Mouse (Mus musculus): Measurements from ENCODE around the gene Rab24.

Rab24 gene

GRCm38 (mm10) chr13:55321434-55322129, at the start of gene Rab24:
Gene Rab24, minus strand, starts transcription at chr13:55321946.
- in situ Hi-C loops (cut with MboI, MseI), result no loop called here

DNA sequence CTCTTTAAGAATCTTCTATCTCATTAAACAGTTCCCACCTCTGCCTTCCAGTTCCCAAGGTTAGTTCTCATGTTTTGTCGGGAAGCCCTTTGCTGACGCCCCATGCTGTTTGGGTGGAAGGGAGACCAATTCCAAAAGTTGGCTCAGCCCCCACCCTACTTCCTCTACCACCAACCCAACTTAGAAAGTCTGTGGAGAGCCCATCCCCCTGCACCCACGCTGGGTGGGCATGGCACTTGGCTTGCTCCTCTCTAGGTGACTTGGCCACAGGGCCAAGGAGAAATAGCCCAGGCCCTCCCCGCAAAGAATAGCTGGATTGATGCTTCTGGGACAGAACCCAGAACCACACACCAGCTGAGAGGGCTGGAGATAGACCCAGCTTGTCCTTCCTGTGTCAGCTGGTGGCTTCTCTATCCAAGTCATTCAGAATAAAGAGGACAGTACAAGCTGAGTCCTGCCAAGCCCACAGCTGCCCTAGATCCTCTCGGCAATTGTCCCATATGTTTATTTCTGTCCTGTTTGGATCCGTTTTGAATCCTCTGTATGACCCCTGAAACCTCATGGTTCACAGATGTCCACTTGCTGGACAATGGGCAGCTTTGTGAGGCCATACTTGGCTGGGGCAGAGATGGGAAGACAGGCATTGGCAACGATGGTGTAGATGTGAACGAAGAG, 49.4 kb upstream of the Rab24 start:
- in situ Hi-C loops (cut with MboI, MseI), result no loop called here

DNA sequence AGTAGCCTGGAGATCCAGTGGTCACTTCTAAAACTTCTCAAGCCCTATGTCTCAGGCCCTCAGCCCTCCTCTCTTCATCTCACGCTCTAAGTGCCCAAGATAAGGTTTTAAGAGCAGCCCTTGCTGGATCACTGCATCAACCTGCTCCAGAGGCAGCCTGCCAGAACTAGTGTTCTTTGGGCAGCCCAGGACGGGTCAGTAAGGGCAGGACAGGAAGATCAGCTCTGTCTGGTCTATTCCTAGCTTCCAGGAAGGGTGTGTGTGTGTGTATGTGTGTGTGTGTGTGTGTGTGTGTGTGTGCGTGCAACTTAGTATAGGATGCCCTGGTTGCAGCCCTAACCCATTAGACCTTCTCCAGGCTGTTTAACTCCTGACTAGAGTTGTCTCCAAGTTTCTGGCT, 48.5 kb upstream of the Rab24 start:
- in situ Hi-C loops (cut with MboI, MseI), result no loop called here

- in situ Hi-C loops (cut with MboI, MseI), result no loop called here
These were observed 47.9 kb upstream of the Rab24 start, which contains the start of gene Rgs14 for GRCm38 (mm10) chr13:55369531-55370114. Gene Rgs14, plus strand, starts transcription at chr13:55369732.

DNA sequence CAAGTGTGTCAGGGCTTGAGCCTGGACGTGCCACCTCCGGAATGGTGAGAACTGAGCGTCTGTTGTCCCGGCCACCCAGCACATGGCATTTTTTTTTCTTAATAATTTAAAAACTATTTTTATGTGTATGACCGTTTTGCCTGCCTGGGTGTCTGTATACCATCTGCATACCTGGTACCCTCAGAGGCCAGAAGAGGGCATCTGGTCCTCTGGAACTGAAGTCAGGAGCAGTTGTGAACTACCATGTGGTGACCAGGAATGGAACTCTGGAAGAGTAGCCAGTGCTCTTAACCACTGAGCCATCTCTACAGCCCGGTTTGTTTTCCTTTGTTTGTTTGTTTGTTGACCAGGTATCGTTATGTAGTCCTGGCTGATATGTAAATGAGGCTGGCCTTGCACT, 46.7 kb upstream of the Rab24 start:
- in situ Hi-C loops (cut with MboI, MseI), result no loop called here

- in situ Hi-C loops (cut with MboI, MseI), result no loop called here
These were observed 40.8 kb upstream of the Rab24 start, which contains the start of gene Lman2 for GRCm38 (mm10) chr13:55362453-55363060. Gene Lman2, minus strand, starts transcription at chr13:55362783.

DNA sequence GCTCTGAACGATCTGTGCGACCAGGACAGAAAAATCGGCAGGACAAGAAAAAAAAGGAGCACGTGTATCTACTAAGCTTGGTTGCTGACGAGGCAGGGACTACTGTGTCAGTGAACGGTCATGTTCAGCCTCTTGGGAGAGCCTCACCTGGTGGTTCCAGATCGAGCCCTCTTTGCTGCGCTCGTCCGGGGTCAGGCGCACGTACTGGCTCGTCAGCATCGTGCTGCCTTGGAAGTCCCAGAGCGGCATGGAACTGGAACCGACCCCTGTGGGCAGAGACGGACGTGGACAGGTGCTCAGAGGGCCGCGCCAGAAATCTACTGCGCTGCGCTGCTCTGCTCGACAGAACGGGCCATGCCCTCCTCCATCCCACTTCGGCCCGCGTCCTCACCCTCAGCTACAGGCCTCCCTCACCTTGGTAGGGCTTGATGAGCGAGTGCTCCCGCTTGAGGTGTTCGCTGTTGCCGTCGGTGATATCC, 40.3 kb upstream of the Rab24 start:
- in situ Hi-C loops (cut with MboI, MseI), result no loop called here

DNA sequence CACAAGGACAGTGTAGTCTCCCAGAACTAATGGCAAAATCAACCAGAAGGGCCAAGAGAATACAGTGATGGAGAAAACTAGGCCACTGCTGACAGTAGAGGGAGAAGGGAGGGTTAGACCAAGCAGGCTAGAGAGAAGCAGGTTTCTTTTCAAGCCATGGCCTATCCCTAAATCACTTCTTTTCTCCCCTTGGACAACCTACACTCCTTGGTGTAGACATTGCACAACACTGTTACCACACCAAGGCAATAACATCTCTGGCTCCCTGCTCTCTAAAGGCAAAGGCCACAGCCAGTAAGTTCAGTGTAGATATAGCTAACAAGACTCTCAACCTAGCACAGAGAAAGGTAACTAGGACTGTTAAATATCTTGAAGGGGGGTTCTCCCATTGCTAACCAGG, 39.4 kb upstream of the Rab24 start:
- in situ Hi-C loops (cut with MboI, MseI), result no loop called here

GRCm38 (mm10) chr13:55346745-55347144, 25.0 kb upstream of the Rab24 start:
- in situ Hi-C loops (cut with MboI, MseI), result no loop called here

DNA sequence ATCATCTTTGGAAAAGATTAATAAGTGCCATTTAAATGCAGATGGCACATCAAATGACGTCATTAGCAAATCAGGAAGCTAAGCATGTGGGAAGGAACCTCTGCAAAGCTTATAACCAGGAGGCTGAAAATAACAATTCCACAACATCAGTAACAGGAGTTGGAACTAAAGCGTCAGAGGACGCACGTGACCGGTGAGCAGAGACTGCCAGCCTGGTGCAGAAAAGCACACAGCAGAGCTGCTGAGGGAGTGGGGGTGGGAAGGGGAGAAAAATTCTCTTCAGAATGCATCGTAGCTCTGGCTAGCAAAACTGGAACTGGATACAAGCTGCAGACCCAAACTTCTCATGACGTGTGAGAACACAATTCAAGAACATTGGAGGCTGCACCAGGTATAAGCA, 22.5 kb upstream of the Rab24 start:
- in situ Hi-C loops (cut with MboI, MseI), result no loop called here

GRCm38 (mm10) chr13:55342469-55342868, 20.7 kb upstream of the Rab24 start:
- in situ Hi-C loops (cut with MboI, MseI), result no loop called here

DNA sequence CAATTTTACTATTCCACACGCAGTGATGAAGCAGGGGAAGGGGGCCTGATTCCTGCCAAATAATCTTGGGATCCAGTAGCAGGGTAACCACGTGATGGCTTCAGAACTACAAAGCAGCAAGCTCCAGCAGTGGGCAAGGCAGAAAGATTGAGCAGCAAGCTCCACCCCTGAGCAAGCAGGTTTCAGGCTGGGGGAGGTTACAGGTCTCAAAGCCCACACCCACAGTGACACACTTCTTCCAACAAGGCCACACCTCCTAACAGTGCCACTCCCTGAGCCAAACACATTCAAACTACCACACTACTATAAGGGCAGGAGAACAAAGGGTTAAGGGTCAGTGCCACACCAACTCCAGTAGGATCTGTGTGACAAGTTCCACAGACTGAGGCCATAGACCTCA, 17.5 kb upstream of the Rab24 start:
- in situ Hi-C loops (cut with MboI, MseI), result no loop called here

GRCm38 (mm10) chr13:55338131-55339054, 16.6 kb upstream of the Rab24 start:
- in situ Hi-C loops (cut with MboI, MseI), result no loop called here

GRCm38 (mm10) chr13:55337341-55337975, 15.7 kb upstream of the Rab24 start:
- in situ Hi-C loops (cut with MboI, MseI), result no loop called here

DNA sequence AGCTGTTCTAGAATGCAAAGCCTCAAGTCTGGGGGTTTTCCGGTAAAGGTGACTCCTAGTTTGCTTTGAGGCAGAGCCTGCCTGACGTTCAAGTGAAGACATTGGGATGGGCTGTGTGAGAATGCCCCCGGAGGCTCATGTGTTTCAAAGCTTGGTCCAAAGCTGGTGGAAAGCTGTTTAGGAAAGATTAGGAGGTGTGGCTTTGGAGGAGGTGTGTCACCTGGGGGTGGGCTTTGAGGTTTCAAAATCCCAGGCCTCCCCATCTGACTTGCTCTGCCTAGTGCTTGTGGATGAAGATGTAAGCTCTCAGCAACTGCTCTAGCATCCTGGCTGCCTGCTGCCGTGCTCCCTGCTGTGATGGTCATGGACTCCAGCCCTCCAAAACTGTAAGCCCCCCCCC, 14.0 kb upstream of the Rab24 start:
- in situ Hi-C loops (cut with MboI, MseI), result no loop called here

GRCm38 (mm10) chr13:55332331-55332730, 10.6 kb upstream of the Rab24 start:
- in situ Hi-C loops (cut with MboI, MseI), result no loop called here

DNA sequence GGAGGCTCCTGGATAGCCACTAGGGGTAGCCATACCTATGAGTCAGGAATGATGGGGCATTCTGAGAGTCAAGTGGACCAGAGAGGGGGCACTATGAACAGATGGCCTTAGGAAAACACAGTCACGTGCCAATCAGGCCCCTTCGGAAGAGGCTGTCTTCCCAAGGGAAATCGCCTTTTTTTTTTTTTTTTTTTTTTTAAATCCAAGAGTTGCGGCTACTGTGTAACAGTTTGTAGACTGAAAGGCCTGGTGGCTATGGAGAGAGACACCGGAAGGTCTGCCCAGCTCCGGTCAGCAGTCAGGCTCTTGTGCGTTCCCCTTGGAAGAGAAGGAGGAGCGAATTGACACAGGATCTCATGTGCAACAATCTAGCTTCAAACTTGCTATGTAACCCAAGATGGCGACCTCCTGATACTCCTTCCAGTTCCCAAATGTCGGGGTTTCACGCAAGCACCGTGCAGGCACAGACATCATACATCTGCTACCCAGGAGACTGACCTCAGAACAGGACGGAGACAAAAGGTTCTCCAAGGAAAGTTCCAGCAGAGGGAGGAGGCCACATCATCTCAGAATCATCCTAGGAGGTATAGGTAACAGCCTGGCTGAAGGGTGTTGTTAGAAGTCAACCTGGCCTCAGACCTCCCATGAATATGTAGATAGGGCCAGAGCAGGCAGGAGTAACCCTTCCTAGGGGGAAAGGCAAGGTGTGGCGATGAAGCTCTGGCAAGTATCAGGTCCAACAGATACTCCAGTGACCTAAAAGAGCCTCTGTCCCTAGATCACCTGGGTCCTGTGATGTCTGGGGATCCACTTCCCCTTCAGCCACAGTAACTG, 9.0 kb upstream of the Rab24 start:
- in situ Hi-C loops (cut with MboI, MseI), result no loop called here

DNA sequence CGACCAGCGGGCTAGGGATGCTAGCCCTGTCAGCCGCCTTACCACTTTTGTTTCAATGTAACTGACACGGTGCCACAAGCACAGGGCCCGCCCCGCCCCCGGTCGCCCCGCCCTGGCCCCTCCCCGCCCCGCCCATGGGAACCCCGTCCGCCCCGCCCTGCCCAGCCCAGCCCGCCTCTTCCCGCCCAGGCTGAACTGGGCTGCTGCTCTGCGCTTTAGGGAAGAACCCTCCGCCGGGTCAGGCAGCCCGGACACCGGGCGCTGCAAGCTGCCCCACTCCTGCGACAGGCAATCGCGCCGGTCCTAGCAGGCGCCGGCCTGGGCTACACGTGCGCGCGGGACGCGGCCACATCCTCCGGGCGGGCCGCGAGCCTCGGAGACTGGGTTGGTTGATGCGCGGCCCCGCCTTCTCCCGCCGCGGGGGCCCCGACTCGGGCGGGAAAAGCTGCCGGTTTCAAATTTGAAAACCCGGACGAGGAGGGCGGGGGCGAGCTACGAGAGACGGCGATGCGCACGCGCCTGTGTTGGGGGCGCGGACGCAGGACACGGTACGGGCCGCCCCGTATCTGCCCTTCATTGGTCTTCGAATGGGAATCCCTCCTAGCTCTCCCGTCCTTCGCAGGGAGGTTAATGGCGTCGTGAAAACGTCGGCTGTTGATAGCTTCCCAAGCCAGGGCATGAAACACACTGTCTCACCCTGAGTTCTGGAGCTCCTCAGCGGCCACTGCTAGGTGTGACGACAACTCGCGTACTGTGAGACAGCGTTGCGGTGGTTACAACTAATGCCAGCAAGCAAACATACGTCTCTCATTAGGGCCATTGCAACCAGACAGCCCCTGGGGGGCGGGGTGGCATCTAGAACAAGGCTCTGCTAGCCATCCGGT, 8.2 kb upstream of the Rab24 start, which contains the start of gene Mxd3:
TSS of gene Mxd3 (minus strand) at position 141 of the 884 bp plus-strand sequence.
- in situ Hi-C loops (cut with MboI, MseI), result no loop called here

All from T-helper 1 cell (primary cell).